Mouse (Mus musculus): ENCODE data around the gene Yap1.

DNA sequence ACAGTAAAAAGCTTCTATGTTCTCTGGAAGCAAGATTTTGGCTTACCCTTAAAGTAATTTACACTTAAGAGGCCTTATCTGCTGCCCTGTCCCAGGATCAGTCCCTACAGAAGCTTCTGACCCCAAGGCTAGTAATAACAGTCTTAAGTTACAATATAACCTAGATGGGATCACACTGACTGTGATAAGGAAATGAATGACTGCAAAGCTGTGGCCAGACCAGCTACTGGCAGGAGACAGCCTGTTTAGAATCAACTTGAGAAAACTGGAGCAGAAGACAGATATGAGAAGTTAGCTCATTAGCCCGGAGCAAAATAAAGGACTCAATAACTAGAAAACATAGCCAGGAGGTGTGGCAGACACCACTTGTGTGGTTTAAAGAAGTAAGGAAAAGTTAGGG, 97.8 kb downstream of the Yap1 start:
- TF ChIP-seq CTCF (IDR thresholded peaks at IDR 0.05; ENCODE audit: control insufficient read depth, insufficient read depth, low read length), result no peak
- TF ChIP-seq POLR2A (IDR thresholded peaks at IDR 0.05; ENCODE audit: borderline replicate concordance, control insufficient read depth, low read depth, low read length), result no peak
